ENCODE assay signal across 16 mouse cellular contexts in genomic region chr7:24390512-24390911, GRCm38 (mm10). TPM values are rescaled to one million over a fixed set of nuclear protein-coding genes. Genes with fewer than 3 reads are reported as not detected.
A peak's percentile ranks its signal among the peaks of the same experiment; 100 is the strongest.
DNase-seq lines count a peak whose midpoint lies in the region; ATAC-seq lines count a peak whose summit lies in the region.
"Had no signal": no experiment of that assay in that cellular context is flagged by ENCODE, and none has a peak within 500 bp of the region (broad histone marks: within the 10 kb centered on the region; RNA-seq: fewer than 3 reads in every experiment).

No protein-coding gene starts in this region.

- no peak for ATAC-seq in kidney, embryonic 16.5 days (ENCODE audit: low FRiP score, low TSS enrichment)
- no peak for ATAC-seq in embryonic facial prominence, embryonic 12.5 days (ENCODE audit: insufficient number of reproducible peaks, insufficient read depth, low FRiP score, low TSS enrichment)
- ATAC-seq in limb, embryonic 13.5 days (ENCODE audit: low FRiP score, low read depth) = 0 out of 2 replicates have a peak, but pooled peaks have one; percentile 4
- ATAC-seq in stomach, embryonic 15.5 days (ENCODE audit: insufficient read depth, low FRiP score, low read depth) = no peak
- no peak for ATAC-seq in forebrain, embryonic 12.5 days (ENCODE audit: low FRiP score)
- ATAC-seq in CD4-positive, CD25-positive, alpha-beta regulatory T cell, adult 4 months = no peak
- ATAC-seq: forebrain, embryonic 14.5 days; midbrain, embryonic 15.5 days had no signal

- H3K9me3 ChIP-seq in kidney, embryonic 16.5 days (ENCODE audit: low read length) = no peaks in the 10 kb centered on the region
- no peaks in the 10 kb centered on the region for H3K9me3 ChIP-seq in embryonic facial prominence, embryonic 12.5 days
- H3K9me3 ChIP-seq in limb, embryonic 13.5 days = no peaks in the 10 kb centered on the region
- no peaks in the 10 kb centered on the region for H3K9me3 ChIP-seq in stomach, embryonic 15.5 days
- no peaks in the 10 kb centered on the region for H3K9me3 ChIP-seq in forebrain, embryonic 12.5 days
- H3K9me3 ChIP-seq: midbrain, embryonic 15.5 days had no signal

- no peak for DNase-seq in kidney, adult 9 months
- DNase-seq in gastrocnemius, postnatal 25 days = no peak
- DNase-seq: cerebellum, postnatal 10 days had no signal

- no peak overlapping the region for H3K9ac ChIP-seq in kidney, embryonic 16.5 days (replicated peaks; ENCODE audit: low read length)
- H3K9ac ChIP-seq in embryonic facial prominence, embryonic 12.5 days = peak overlapping the region; percentile 10; the same call in 1 of the 2 replicates
- H3K9ac ChIP-seq in limb, embryonic 13.5 days = no peak overlapping the region
- no peak overlapping the region for H3K9ac ChIP-seq in stomach, embryonic 15.5 days
- no peak overlapping the region for H3K9ac ChIP-seq in forebrain, embryonic 12.5 days
- H3K9ac ChIP-seq: midbrain, embryonic 15.5 days had no signal

- peak overlapping the region; percentile 46; the same call in 1 of the 2 replicates for H3K4me2 ChIP-seq in kidney, embryonic 16.5 days (replicated peaks; ENCODE audit: low read depth, low read length)
- H3K4me2 ChIP-seq in embryonic facial prominence, embryonic 12.5 days (replicated peaks) = no peak overlapping the region
- H3K4me2 ChIP-seq in limb, embryonic 13.5 days (replicated peaks) = peak overlapping the region; percentile 55; the same call in 1 of the 2 replicates
- H3K4me2 ChIP-seq in stomach, embryonic 15.5 days = peak overlapping the region; percentile 19; the same call in 1 of the 2 replicates
- no peak overlapping the region for H3K4me2 ChIP-seq in forebrain, embryonic 12.5 days
- H3K4me2 ChIP-seq: heart, embryonic 11.5 days; midbrain, embryonic 15.5 days had no signal

- H3K27ac ChIP-seq in kidney, embryonic 16.5 days (ENCODE audit: low read length) = peak overlapping the region; percentile 67
- no peak overlapping the region for H3K27ac ChIP-seq in embryonic facial prominence, embryonic 12.5 days
- H3K27ac ChIP-seq in limb, embryonic 13.5 days = no peak overlapping the region
- H3K27ac ChIP-seq in stomach, embryonic 15.5 days = peak overlapping the region; percentile 49; the same call in 1 of the 2 replicates
- no peak overlapping the region for H3K27ac ChIP-seq in forebrain, embryonic 12.5 days
- H3K27ac ChIP-seq: midbrain, embryonic 15.5 days had no signal

- 41% methylated on average over 7 of the region's 7 CpGs for WGBS in kidney, embryonic 16.5 days
- 49% methylated on average over 7 of the region's 7 CpGs for WGBS in embryonic facial prominence, embryonic 12.5 days
- 36% methylated on average over 7 of the region's 7 CpGs for WGBS in limb, embryonic 13.5 days
- 47% methylated on average over 7 of the region's 7 CpGs for WGBS in stomach, embryonic 15.5 days
- 72% methylated on average over 7 of the region's 7 CpGs for WGBS in forebrain, embryonic 12.5 days

- no peaks in the 10 kb centered on the region for H3K27me3 ChIP-seq in kidney, embryonic 16.5 days (ENCODE audit: insufficient read depth, low read length)
- no peaks in the 10 kb centered on the region for H3K27me3 ChIP-seq in embryonic facial prominence, embryonic 12.5 days
- H3K27me3 ChIP-seq in limb, embryonic 13.5 days = no peaks in the 10 kb centered on the region
- no peaks in the 10 kb centered on the region for H3K27me3 ChIP-seq in stomach, embryonic 15.5 days (replicated peaks)
- no peaks in the 10 kb centered on the region for H3K27me3 ChIP-seq in forebrain, embryonic 12.5 days
- H3K27me3 ChIP-seq: midbrain, embryonic 15.5 days had no signal

- H3K4me1 ChIP-seq in kidney, embryonic 16.5 days (ENCODE audit: insufficient read depth, low read length) = peaks cover 41% of the 10 kb centered on the region
- H3K4me1 ChIP-seq in embryonic facial prominence, embryonic 12.5 days = peaks cover 21% of the 10 kb centered on the region; the same call in 1 of the 2 replicates
- peaks cover 37% of the 10 kb centered on the region for H3K4me1 ChIP-seq in limb, embryonic 13.5 days
- peaks cover 19% of the 10 kb centered on the region for H3K4me1 ChIP-seq in stomach, embryonic 15.5 days
- H3K4me1 ChIP-seq in forebrain, embryonic 12.5 days = no peaks in the 10 kb centered on the region
- H3K4me1 ChIP-seq: midbrain, embryonic 15.5 days had no signal

- no peak overlapping the region for H3K4me3 ChIP-seq in kidney, embryonic 16.5 days (ENCODE audit: low read length)
- H3K4me3 ChIP-seq in embryonic facial prominence, embryonic 12.5 days = no peak overlapping the region
- H3K4me3 ChIP-seq in limb, embryonic 13.5 days = no peak overlapping the region
- no peak overlapping the region for H3K4me3 ChIP-seq in stomach, embryonic 15.5 days (replicated peaks)
- no peak overlapping the region for H3K4me3 ChIP-seq in forebrain, embryonic 12.5 days (replicated peaks)
- H3K4me3 ChIP-seq: midbrain, embryonic 15.5 days had no signal

- no peaks in the 10 kb centered on the region for H3K36me3 ChIP-seq in kidney, embryonic 16.5 days (ENCODE audit: insufficient read depth, low read length)
- H3K36me3 ChIP-seq in embryonic facial prominence, embryonic 12.5 days = no peaks in the 10 kb centered on the region
- no peaks in the 10 kb centered on the region for H3K36me3 ChIP-seq in limb, embryonic 13.5 days
- no peaks in the 10 kb centered on the region for H3K36me3 ChIP-seq in stomach, embryonic 15.5 days
- H3K36me3 ChIP-seq in forebrain, embryonic 12.5 days (replicated peaks) = no peaks in the 10 kb centered on the region
- H3K36me3 ChIP-seq: midbrain, embryonic 15.5 days had no signal

RNA-seq across cellular contexts. Expression of gene Smg9, which starts 8.9 kb away (rescaled TPM):
- 28.3 and 31.9 TPM in 2 replicates for polyA plus RNA-seq in kidney, embryonic 16.5 days (2015; fragmentation: Nextera tagmentation; extraction: Ambion mirVana)
- polyA plus RNA-seq in embryonic facial prominence, embryonic 12.5 days (2016; fragmentation: Nextera tagmentation; extraction: Ambion mirVana) = 23.6 and 26.0 TPM in 2 replicates
- polyA plus RNA-seq in limb, embryonic 13.5 days (2015; fragmentation: Nextera tagmentation; extraction: Ambion mirVana) = 24.5 and 25.1 TPM in 2 replicates
- polyA plus RNA-seq in stomach, embryonic 15.5 days (2015; fragmentation: Nextera tagmentation; extraction: Ambion mirVana) = 20.9 and 23.7 TPM in 2 replicates
- polyA plus RNA-seq in forebrain, embryonic 12.5 days (2016; fragmentation: Nextera tagmentation; extraction: Ambion mirVana) = 25.6 and 29.1 TPM in 2 replicates
- polyA plus RNA-seq in CD4-positive, CD25-positive, alpha-beta regulatory T cell, adult 4 months (2017; shearing (Covaris generic)) = 10 to 100 TPM; 27.9 to 29.4 TPM
- 10 to 100 TPM in 1 of 2 experiments, 1 to 10 TPM in 1; 8.2 to 11.0 TPM for total RNA-seq in gastrocnemius, postnatal 25 days (2021)

RNA-seq across cellular contexts. Expression of gene Kcnn4, which starts 20.4 kb away (rescaled TPM):
- polyA plus RNA-seq in kidney, embryonic 16.5 days (2015; fragmentation: Nextera tagmentation; extraction: Ambion mirVana) = 4.4 and 4.9 TPM in 2 replicates
- polyA plus RNA-seq in embryonic facial prominence, embryonic 12.5 days (2016; fragmentation: Nextera tagmentation; extraction: Ambion mirVana) = 2.0 and 2.7 TPM in 2 replicates
- polyA plus RNA-seq in limb, embryonic 13.5 days (2015; fragmentation: Nextera tagmentation; extraction: Ambion mirVana) = 1.4 and 2.4 TPM in 2 replicates
- polyA plus RNA-seq in stomach, embryonic 15.5 days (2015; fragmentation: Nextera tagmentation; extraction: Ambion mirVana) = 7.1 and 14.4 TPM in 2 replicates
- polyA plus RNA-seq in forebrain, embryonic 12.5 days (2016; fragmentation: Nextera tagmentation; extraction: Ambion mirVana) = 1.1 and 1.4 TPM in 2 replicates
- polyA plus RNA-seq in CD4-positive, CD25-positive, alpha-beta regulatory T cell, adult 4 months (2017; shearing (Covaris generic)) = 100 to 1,000 TPM; 130 to 152 TPM
- total RNA-seq in gastrocnemius, postnatal 25 days (2021) = under 1 TPM; 0.13 to 0.70 TPM

RNA-seq across cellular contexts. Expression of gene Lypd5, which starts 41.5 kb away (rescaled TPM):
- polyA plus RNA-seq in kidney, embryonic 16.5 days (2015; fragmentation: Nextera tagmentation; extraction: Ambion mirVana) = not detected in 2 replicates
- polyA plus RNA-seq in embryonic facial prominence, embryonic 12.5 days (2016; fragmentation: Nextera tagmentation; extraction: Ambion mirVana) = not detected in 2 replicates
- polyA plus RNA-seq in limb, embryonic 13.5 days (2015; fragmentation: Nextera tagmentation; extraction: Ambion mirVana) = not detected in 2 replicates
- polyA plus RNA-seq in stomach, embryonic 15.5 days (2015; fragmentation: Nextera tagmentation; extraction: Ambion mirVana) = 0.26 and 3.0 TPM in 2 replicates
- not detected in 2 replicates for polyA plus RNA-seq in forebrain, embryonic 12.5 days (2016; fragmentation: Nextera tagmentation; extraction: Ambion mirVana)
- under 1 TPM in 1 of 2 experiments, not detected in 1; 0.19 TPM for polyA plus RNA-seq in CD4-positive, CD25-positive, alpha-beta regulatory T cell, adult 4 months (2017; shearing (Covaris generic))
- not detected for total RNA-seq in gastrocnemius, postnatal 25 days (2021)
- total RNA-seq: gastrocnemius, adult 8-10 months; hematopoietic stem cell, adult 5-6 weeks; layer of hippocampus, postnatal 25 days had no signal
- polyA plus RNA-seq: forebrain, embryonic 14.5 days; heart, embryonic 11.5 days; limb, embryonic 11.5 days; midbrain, embryonic 15.5 days had no signal

RNA-seq across cellular contexts. Expression of gene Tescl, which starts 56.8 kb away (rescaled TPM):
- polyA plus RNA-seq in kidney, embryonic 16.5 days (2015; fragmentation: Nextera tagmentation; extraction: Ambion mirVana) = 0.19 and 0.42 TPM in 2 replicates
- 0.26 TPM in 1 of 2 replicates, not detected in the other for polyA plus RNA-seq in embryonic facial prominence, embryonic 12.5 days (2016; fragmentation: Nextera tagmentation; extraction: Ambion mirVana)
- not detected in 2 replicates for polyA plus RNA-seq in limb, embryonic 13.5 days (2015; fragmentation: Nextera tagmentation; extraction: Ambion mirVana)
- 0.15 TPM in 1 of 2 replicates, not detected in the other for polyA plus RNA-seq in stomach, embryonic 15.5 days (2015; fragmentation: Nextera tagmentation; extraction: Ambion mirVana)
- not detected in 2 replicates for polyA plus RNA-seq in forebrain, embryonic 12.5 days (2016; fragmentation: Nextera tagmentation; extraction: Ambion mirVana)
- not detected for polyA plus RNA-seq in CD4-positive, CD25-positive, alpha-beta regulatory T cell, adult 4 months (2017; shearing (Covaris generic))
- not detected for total RNA-seq in gastrocnemius, postnatal 25 days (2021)
- total RNA-seq: gastrocnemius, adult 8-10 months; hematopoietic stem cell, adult 5-6 weeks; layer of hippocampus, postnatal 25 days had no signal
- polyA plus RNA-seq: heart, embryonic 11.5 days; limb, embryonic 11.5 days had no signal

Comparison
In these comparisons a context has a peak if more than half of its experiments do, and no peak if none do; other contexts are left out.
1. H3K27ac ChIP-seq: peak in kidney, embryonic 16.5 days (single experiment) and stomach, embryonic 15.5 days (single experiment); none in embryonic facial prominence, embryonic 12.5 days (single experiment), limb, embryonic 13.5 days (single experiment) and forebrain, embryonic 12.5 days (single experiment).
2. H3K4me2 ChIP-seq: peak in kidney, embryonic 16.5 days (single experiment), limb, embryonic 13.5 days (single experiment) and stomach, embryonic 15.5 days (single experiment); none in embryonic facial prominence, embryonic 12.5 days (single experiment) and forebrain, embryonic 12.5 days (single experiment).